Mouse (Mus musculus): Measurements from ENCODE around the gene Poll.

GRCm38 (mm10) chr19:45541409-45542041 lies 18.8 kb downstream of the Poll start:
- TF ChIP-seq CTCF (IDR thresholded peaks at IDR 0.05; ENCODE audit: low read depth) (peak; percentile 22; the same call in 1 of the 2 replicates), EP300 (optimal IDR thresholded peaks at IDR 0.05) (no peak)
